Mouse (Mus musculus) kidney, postnatal 36 days (tissue): Measurements from ENCODE around the gene Ncmap.

Experiments
- DNase-seq, 2 experiments: peaks; one replicate each; pipeline ENCODE4 v3.0.0; 2021 to 2022; ENCODE audit warnings: mixed read lengths in 2 of 2

The Ncmap gene

DNA sequence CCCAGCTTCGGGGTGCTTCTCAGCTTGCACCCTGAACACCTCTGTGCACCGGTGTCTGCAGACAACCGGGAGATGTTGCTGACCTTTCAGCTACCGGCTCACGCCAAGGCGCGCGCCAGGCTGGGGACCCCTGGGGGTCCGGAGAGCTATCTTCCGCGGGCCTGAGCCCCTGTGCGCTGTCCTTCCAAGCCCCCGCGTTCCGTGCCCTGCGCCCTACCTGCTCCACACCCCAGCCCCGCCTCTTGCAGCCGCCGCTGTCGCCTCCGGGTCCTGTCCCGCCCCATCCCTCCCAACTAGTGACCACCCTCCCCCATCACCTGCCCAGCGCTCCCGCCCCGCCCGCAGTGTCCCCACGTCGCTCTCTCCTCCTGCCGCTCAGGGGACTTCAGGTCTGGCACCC is at the start of gene Ncmap:
Gene Ncmap (minus strand): TSS at position 237 of the 400 bp plus-strand sequence.
- peak in 1 of 2 experiments; percentile 20 for DNase-seq

DNA sequence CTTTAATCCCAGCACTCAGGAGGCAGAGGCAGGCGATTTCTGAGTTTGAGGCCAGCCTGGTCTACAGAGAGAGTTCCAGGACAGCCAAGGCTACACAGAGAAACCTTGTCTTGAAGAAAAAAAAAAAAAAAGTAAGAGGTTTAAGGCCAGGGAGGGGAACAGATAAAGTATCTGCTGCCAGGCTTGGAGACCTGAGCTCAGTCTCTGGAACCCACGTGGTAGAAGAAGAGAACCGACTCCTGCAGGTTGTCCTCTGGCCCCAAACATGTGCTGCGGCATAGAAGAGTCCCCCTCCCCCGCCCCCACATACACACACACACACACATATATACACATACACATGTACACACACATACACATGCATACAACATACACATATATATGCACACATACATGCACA is 44.4 kb upstream of the Ncmap start:
- no peak for DNase-seq

DNA sequence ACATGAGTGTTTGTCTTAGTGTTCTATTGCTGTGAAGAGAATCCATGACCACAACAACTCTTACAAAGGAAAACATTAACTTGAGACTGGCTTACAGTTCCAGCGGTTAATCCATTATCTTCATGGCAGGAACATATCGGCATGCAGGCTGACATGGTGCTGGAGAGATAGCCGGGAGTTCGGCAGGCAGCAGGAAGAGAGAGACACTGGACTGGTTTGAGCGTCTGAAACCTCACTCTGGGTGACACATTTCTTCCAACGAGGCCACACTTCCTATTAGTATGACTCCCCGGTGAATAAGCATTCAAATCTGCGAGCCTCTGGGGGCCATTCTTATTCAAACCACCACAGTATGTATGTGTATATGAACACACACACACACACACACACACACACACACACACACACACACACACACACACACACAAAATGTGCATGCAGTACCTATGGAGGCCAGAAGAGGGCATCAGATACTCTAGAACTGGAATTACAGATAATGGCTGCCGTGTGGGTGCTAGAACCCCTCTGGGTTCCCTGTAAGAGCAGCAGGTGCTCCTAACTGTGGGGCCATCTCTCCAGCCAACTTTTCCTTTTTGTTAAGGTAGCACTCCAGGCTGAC is 42.0 kb upstream of the Ncmap start:
- peak in 1 of 2 experiments; percentile 63 for DNase-seq

DNA sequence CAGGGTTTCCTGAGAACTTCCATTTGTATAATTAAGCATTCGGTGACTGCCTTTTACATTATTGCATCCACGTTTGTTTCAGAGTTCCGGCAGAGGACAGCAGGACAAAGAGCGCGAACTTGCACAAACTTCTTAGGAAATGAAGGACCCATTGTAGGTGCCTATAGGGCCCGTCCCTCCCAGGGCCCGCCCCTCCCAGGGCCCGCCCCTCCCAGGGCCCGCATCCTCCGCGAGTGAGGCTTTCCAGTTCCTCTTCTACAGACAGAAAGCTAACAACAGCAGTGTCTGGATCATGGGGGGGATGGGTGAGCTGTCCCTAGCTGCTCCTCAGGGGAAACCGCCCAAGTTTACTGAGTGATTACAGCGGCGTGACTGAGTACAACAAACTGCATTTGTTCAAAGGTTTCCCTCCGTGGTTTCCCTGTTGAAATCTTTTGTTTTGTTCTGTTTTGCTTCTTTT is 41.2 kb upstream of the Ncmap start:
- peak; percentile 58 to 76 for DNase-seq

DNA sequence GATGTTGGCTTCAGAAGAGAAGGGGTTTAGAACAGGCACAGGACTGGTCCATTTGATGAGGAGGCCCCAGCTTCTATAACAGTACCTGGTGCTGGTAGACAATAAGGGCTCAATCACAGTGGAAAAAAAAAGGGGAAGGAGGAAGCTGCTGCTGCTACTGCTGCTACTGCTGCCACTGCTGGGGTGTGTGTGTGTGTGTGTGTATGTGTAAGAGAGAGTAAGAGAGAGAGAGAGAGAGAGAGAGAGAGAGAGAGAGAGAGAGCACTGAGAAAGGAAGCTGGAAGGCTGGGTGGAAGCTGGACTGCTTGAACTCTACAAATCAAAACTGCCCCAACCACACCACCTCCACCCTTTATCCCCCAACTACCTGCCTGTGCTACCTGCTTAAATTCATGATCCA is 39.9 kb upstream of the Ncmap start:
- DNase-seq = no peak

DNA sequence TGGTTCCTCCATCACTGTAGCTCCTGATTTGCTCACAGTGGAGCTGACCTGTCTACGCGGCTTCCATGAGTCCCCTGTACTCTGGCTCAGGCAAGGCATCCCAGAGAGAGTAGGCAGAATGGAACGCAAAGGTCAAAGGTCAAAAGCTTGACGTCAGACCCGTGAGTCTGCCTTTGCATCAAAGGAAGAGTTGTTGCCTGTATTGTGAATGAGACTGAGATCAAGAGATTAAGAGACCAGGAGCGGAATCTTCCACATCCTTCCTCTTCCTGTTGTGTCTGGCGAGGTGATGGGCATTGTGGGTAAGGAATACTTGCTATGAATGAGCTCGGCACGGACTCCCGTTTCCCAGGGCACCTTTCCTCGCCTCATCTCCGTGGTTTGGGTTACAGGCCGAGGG is 38.3 kb upstream of the Ncmap start:
- peak; percentile 61 to 77 for DNase-seq

DNA sequence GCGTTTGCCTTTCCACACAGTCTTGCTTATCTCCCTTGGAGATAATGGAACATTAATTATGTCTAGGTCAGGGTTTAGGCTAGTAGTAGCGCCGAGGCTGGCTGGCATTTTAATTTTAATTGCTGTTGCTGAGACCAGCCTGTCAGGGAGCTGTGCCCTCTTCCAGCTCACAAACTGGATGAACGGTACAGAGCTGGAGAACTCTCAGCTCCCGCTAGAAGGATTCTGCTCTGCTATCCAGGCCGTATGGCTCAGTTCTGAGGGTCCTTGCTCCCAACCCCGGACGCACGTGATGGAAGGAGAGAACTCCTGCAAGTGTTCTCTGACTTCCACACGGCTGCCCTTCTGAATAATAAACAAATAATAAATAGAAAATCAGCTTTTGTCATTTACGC is 36.4 kb upstream of the Ncmap start:
- DNase-seq = peak in 1 of 2 experiments; percentile 15

DNA sequence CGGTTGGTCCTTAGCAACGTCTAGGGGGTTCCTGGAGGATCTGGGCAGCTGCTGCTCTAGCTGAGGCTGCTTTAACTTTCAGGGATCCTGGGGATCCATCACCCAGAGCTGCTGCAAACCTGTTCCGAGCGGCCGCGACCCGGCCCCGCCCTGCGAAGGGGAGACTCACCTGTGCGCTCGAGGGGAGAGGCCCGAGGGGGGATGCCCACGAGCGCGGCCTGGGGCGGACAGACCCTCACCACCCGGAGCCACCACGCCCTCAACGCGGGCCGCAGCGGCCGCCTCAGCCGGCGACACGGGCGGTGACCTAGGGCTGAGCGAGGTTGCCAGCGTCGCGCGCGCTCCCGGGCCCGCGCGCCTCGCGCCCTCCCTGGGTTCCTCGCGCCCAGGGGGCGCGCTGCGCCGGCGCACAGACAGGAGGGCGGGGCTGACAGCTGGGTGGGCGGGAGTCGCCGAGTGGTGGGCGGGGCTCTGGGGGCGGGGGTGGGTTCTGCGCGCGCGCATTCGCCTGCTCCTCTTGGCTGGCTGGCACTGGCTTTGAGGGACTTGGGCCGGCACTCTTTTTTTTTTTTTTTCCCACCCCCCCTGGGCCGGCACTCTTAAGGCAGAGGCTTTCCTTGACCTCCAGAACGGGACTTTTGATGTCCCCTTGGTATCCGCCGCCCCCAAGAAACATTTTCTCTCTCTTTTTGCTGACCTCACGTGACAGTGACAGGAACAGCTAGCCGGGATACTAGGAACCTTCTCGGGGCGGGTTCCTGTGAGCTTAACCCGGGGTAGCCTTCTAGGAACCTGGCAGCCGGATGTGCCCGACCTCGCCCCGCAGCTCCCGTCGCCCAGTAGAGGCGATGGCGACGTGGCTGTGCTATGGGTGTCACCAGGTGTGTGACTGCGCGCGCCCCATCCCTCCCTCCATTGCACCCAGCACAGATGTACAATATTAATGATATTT is 35.7 kb upstream of the Ncmap start, which contains the start of gene Rcan3:
Gene Rcan3 (minus strand): TSS at position 411 of the 952 bp plus-strand sequence.
- peak; percentile 79 to 90 for DNase-seq

DNA sequence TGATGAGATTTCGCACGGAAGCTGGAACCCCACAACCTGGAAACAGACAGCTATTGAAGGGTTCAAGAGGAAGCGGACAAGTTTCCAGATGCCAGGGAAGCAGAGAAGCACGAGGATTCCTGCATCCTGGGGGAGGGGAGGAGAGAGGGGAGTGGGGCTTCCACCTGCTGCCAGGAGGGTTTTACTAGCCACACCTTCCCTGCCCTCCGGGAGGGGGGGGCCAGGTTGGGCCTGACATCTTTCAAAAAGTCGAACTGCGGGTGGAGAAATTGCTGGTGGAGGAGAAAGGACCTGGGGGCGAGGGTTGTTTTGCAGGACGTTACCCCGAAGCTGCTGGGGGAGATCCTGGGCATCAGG is 35.0 kb upstream of the Ncmap start:
- DNase-seq = peak in 1 of 2 experiments; percentile 14

DNA sequence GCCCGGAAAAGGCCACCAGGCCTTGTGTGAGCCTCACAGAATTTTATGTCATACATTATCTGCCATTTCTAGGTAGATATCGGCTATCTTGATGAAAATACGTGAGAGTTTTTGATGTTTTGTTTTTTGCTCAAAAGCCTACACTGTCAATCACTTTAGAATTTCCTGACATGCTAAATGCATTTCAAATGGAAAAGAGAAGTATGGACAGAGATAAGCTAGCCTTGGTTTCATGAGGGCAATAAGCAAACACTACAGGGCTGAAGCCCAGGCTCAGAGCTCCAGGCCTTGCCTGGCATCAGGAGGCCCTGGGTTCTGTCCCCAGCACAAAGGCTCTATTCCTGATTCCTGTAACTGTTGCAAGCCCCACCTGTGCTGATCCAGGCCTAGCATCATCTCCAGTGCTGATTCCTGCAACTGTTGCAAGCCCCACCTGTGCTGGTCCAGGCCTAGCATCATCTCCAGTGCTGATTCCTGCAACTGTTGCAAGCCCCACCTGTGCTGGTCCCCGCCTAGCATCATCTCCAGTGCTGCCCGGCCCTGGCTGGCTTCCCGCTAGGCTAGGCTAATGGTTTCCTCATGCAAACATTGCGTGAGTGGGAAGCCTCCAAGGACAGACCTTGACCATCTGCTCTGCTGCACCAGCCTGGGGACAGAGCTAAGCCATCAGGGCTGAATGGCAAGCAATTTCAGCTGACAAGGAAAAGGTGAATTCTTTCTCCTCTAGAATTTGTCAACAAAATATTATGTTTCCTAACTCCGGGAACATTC is 32.1 kb upstream of the Ncmap start:
- no peak for DNase-seq

DNA sequence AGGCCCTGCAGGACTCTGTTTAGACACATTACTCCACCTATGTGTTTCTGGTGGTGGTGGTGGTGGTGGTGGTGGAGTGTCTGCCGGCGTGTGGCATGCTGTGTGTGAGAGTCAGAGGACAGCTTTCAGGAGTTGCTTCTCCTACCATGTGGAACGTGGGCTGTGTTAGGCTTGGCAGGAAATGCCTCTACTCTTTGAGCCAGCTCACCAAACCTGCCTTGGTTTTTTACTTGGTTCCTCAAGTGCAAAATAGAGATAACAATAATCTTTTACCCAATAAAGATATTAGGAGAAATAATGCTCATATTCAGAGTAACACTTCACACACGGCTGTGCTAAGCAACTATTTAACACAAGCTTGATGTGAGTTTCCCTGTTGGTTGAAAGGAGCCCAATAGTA is 31.4 kb upstream of the Ncmap start:
- no peak for DNase-seq

DNA sequence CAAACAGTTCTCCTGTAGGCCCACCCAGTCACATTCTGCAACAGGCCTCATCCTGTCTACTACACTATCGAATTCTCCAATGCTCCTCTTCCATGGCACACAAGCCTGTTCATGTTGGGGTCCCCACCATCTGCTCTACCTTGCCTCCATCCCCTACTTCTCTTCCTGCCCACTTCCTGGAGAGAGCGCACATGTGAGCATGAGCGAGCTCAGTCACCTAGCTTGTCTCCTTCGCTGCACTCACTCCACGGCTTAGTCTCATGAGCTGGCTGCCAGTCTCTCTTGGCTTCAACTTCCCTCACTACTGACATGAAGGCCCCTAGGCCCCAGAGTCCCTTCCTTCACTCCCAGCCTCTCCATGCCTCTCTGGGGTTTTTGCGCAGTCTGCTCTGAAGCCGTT is 28.6 kb upstream of the Ncmap start:
- no peak for DNase-seq

DNA sequence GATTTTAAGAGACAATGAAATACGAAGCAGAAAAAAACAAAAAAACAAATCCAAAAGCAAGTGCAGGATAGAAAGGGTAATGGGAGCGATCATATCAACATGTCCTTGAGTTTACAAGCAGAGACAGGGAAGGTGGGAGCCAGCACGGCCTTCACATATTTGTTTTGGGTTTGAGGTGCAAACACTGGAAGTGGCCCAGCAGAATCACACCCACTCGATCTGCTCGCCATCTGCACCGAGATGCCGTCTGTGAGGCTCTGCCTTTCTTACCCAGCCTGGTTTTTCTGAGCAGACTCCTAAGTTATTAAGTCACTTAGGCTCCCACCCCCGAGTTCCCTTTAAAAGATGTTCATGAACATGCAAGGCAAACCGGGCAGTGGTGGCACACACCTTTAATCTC is 27.6 kb upstream of the Ncmap start:
- no peak for DNase-seq

DNA sequence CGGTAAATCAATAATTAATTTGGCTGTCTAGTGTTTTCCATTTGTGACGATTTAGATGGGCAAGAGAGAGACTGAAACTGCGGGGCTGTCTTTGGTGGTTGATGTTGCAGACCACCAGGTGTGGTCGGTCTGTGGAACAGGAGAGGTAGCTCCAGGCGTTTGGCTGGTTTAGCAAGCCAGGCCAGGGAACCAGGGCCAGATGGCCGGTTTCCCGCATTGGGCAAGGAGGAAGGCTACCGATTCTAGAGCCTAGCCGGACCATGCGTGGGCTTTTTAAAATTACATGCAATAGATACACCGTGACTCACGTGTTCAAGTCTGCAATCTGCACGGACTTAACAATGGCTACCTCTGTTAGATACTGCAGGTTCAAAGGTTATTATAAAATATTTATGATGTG is 22.9 kb upstream of the Ncmap start:
- DNase-seq = no peak

DNA sequence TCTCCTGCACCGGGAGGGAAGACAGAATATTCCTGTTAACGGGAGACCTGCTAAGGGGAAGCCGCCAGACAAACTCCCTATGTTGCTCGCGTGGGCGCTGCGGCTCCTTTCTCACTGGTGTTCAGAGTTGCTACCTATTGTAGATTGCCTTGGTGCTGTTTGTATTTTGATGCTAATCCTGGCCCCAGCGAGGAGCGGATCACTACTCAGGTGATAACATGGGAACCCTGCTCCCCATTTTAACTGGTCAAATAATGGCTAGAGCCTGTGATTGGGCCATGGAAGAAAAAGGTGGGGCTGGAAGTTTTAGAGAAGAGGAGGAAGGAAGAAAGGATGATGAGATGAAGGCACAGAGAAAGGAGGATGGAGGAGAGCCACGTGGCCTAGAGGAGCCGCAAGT is 22.4 kb upstream of the Ncmap start:
- DNase-seq = no peak

DNA sequence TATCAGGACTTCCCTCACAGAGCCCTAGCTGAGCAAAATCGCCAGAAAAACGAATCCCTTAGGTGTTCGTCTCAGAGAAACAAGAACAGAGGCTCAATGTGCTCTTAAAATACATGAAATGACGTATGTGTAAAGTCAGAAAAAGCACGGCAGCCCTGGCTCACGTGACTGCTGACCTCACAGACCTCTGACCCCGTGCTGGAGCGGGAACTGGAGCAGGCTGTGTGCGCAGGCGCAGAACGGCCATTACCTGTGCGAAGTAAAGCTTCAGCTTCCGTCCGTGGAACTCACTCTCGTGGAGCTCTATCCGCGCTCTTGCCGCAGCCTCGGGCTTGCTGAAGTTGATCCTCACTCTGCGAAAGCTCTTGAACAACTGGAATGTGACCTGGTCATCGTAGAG is 22.0 kb upstream of the Ncmap start:
- no peak for DNase-seq

DNA sequence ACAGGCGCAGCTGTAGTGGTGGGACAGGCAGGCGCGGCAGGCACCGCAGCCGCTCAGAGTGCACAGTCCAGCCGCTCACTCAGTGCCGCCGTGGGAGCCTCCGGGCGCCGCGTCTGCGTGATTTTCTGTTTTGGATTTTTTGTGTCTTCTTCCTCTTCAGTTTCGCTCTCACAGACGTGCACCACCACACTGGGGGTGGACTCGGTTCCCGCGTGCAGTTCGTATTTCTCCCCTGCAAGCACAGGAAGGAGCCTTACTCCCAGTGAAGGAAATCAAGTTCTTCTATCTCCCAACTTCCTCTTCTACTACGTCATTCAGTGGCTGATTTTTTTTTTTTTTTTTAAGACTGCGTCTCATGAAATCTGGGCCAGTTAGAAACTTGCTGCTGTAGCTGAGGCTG is 18.3 kb upstream of the Ncmap start:
- DNase-seq = no peak

DNA sequence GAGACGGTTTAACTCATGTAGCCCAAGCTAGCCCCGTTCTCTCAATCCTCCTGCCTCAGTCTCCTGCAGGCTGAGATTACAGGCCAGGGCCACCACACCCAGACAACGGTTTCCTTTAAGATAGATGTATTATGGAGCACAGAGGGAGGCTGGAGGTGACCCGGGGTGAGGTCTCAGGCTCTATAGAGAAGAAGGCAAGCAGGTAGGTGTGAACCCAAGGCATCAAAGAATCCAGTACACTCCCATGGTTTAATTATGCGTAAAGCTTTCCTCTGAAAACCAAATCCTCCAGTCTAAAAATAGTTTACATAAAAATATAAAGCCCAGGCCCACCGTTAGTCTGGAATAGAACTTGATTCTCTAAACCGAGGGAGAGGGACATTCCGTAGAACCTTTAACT is 15.5 kb upstream of the Ncmap start:
- DNase-seq = no peak

DNA sequence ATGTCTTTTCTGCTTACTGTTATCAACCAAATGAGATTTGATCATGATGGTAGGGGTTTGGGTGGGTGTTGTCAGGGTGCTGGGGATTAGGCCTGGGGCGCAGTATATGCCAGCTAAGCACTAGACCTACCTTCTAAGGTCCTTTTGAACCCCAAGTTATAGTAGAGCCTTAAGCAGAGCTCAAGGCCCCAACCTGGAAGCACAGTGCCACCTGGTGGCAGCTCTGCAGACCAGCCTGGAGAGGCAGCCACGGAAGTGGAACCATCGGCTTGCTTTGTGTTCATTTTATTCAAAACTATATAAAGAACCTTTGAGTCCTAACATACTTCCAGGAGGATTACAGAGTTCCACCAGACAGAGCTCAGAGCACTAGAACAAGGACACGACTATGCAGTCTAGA is 13.6 kb upstream of the Ncmap start:
- peak; percentile 29 to 82 for DNase-seq

DNA sequence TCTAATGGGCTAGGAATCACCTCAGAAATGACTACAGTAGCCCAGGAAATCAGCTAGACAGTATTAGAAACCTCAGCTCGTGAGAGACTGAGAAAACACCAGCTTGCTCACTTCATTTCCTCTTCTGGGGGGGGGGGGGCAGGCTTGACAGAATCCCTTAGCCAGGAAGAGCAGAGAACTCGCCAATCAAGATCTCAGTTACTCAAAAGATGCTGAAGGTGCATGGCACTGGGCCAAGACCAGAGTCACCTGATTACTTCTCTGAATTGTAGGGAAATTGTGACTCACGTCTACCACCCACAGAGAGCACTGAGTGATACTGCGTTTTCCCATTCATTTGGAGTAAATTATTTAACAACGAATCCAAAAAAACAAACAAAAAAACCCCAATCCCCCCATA is 8.2 kb upstream of the Ncmap start:
- DNase-seq = peak; percentile 39 to 69

DNA sequence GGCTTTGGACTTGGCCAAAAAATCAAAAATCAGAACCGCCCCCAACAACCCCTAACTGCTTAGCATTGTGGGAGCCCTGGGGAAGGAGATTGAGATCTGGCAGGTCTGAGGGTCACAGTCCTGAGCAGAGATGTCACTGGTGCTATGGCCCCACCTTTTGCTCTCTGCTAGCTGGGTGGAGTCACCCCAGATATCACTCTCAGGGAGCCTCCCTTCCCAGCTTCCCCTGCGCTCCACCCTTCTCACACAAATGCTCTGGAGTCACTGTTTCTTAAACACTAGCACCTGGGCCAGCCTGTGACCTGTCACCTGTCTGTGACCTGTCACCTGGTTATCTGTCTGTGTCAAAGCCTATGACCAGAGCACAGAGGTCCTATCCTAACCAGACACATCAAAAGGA is 6.9 kb upstream of the Ncmap start:
- no peak for DNase-seq

DNA sequence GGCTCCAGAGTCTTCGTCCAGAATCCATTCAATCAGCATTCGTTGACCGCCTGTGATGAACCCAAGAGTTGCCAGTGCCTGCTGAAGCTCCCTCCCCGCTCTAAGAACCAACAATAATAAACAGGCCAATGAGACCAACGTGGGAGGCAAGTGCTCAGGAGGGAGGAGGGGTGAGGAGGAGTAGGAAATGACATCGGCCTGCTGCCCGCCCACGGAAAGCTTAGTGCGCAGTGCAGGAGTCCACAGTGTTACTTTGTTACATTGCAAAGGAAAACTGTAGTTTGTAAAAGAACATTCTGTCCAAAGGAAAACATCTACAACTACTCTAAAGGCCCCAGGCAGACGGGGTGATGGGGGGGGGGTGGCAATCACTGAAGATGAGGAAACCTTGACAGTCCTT is 6.0 kb upstream of the Ncmap start:
- peak in 1 of 2 experiments; percentile 11 for DNase-seq

DNA sequence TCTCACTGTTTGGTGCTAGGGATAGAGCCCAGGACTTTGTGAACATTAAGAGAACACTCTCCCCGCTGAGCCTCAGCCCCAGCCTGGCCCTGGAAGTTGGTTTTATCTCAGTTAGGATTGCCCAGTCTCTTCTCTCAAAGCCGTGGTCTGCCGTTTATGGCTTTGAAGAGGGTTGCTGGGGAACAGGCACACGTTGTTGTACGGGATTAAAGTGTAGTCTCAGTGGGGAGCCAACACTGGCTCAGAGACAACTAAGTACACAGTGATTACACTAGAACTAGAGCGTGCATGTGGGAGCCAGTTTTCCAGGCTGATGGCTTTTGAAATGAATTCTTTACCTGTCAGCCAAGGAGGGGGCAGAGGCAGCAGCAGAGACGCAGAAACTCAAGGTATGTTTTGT is 3.9 kb upstream of the Ncmap start:
- no peak for DNase-seq
